Mouse (Mus musculus): ENCODE results near the gene Primpol. TPM values are rescaled to one million over a fixed set of nuclear protein-coding genes. Genes with fewer than 3 reads are reported as not detected.

The Primpol gene
- total RNA-seq (2021) = 1 to 10 TPM in 1 of 2 experiments, under 1 TPM in 1; 0.99 to 1.6 TPM
- long read RNA-seq, experiment 1, partial matches to known transcripts = 0 of 1 reads
- long read RNA-seq, experiment 1, other reads (novel, unspliced or antisense) = 1 of 1 reads
- long read RNA-seq, experiment 2, partial matches to known transcripts = 0 of 2 reads
- long read RNA-seq, experiment 2, other reads (novel, unspliced or antisense) = 2 of 2 reads

- intact Hi-C loops (cut with DNase I) = loop anchor here (5.0 kb wide), 1 partner anchor 60 kb away; no protein-coding TSS in a partner anchor
- DNase-seq = peak; percentile 92 to 94
Measured at GRCm38 (mm10) chr8:46616879-46617689, at the start of gene Primpol, which contains the start of gene Casp3. Gene Primpol (minus strand): TSS chr8:46617212. Gene Casp3 (plus strand): TSS chr8:46617291.

GRCm38 (mm10) chr8:46655919-46656318 lies 38.9 kb upstream of the Primpol start:
- intact Hi-C loops (cut with DNase I) = no loop called here
- DNase-seq = no peak

DNA sequence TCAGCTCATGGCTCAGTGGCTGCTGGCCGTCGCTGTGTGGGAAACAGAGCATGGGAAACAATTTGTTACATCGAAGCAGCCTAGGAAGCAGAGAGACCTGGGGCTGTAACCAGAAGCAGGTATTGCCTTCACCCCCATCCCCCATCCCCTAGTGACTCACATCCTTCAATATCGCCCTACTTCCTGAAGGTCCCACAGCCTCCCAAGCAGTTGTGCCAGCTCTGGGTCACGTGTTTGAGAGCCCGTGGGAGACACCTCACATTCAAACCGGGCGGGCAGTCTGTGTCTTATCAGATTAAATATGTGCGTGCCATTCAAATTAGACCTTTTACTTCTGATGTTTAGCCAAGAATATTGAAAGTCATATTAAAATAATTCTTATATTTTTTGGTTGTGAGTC lies 34.9 kb upstream of the Primpol start:
- intact Hi-C loops (cut with DNase I) = no loop called here
- DNase-seq = no peak

- intact Hi-C loops (cut with DNase I) = no loop called here
- no peak for DNase-seq
Measured at GRCm38 (mm10) chr8:46648421-46648820, 31.4 kb upstream of the Primpol start.

- no peak for DNase-seq
- intact Hi-C loops (cut with DNase I) = no loop called here
Measured at GRCm38 (mm10) chr8:46641272-46641671, 24.3 kb upstream of the Primpol start.

DNA sequence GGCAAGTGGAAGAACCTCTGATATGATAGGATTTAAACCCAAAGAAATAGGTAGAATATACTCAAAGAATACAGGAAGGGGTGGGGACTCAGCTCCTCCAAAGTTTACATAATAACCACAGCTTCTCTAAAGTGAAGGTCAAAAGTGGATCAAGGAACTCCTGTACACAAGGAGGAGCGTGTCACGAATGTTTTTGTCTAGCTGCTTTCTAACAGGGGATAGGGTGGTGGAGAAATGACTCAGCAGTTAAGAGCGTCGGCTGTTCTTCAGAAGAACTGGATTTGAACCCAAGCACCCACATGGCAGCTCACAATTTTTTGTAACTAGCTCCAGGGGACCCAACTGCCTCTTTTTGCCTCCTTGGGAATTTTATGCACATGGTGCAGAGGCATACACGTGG lies 22.8 kb upstream of the Primpol start:
- DNase-seq = no peak
- intact Hi-C loops (cut with DNase I) = no loop called here

DNA sequence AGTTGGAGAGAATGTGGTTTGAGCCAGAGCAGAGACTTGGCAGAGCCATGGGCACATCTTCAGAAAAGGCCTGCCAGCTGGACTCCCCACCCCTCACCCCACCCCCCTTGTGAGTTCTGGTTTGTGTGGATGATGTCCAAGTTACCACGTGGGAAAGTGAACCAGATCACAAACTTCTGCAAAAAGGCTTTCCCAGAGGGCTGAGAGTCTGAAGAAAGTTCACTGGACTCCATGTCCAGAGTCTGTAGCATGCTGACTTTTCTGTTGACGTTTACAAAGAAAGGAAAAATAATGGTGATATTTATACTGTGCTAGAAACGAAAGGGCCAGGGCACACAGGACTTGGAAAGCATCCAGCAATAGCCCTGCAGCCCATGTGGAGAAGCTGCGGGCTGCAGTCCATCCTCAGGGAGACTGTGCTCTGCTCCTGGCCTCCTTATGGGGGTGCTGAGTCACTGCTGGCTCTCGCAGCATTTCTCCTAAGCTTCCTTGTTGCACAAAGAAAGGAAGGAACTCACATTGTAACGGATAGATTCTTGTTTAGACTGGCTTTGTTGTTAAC lies 22.1 kb upstream of the Primpol start:
- intact Hi-C loops (cut with DNase I) = no loop called here
- peak; percentile 29 to 31 for DNase-seq

DNA sequence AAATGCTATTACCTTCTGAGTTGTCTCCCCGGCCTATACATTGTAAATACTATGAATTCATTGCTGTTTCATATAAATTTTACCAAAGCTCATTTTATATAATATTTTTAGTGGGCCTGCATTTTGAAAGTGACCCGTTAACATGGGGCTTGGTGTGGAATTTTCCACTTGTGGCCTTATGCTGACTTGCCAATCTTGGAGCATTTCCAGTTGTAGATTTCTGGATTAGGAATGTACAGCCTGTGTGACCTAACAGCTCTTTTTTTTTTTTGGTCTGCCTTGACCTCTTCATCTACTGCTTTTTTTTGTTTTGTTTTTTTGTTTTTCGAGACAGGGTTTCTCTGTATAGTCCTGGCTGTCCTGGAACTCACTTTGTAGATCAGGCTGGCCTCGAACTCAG lies 13.9 kb upstream of the Primpol start:
- DNase-seq = no peak
- intact Hi-C loops (cut with DNase I) = no loop called here

GRCm38 (mm10) chr8:46630422-46630821 lies 13.4 kb upstream of the Primpol start:
- intact Hi-C loops (cut with DNase I) = no loop called here
- DNase-seq = no peak

DNA sequence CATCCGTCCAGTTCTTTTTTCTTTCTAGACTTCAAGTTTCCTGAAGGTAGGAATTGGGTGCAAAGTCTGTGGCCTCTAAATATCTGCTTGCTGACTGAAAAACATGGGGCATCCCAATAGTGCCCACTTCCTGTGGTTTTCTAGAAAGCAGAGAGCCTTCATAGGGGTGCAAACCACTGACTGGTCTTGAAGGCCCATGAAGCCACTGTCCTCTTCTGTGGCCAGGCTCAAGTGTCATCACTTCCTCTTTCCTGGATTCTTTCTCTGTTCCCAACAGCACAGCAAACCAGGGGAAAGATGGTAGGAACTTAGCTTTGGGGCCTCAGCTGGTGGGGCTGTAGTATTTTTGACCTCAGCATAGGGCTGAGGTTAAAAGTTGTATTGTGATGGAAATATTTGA lies 11.6 kb upstream of the Primpol start:
- intact Hi-C loops (cut with DNase I) = no loop called here
- DNase-seq = no peak

DNA sequence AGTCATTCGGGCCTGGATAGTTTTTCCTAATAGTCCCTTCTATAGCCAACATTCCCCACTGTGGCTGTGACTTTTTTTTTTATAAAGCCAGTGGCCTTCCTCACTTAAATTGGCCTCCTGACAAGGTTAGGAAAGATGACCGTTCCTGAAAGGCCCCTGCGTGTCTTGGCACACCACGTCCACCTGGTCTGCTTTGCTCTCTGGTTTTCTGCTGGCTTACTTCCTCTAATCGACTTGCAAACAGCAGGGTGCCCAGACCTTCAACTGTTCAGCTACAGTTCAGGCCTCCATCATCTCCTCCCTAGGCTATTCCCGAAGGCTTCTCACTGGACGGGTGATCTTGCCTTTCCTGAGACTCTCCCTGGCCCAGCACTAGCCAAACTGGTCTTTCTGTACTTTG lies 10.9 kb upstream of the Primpol start:
- no peak for DNase-seq
- intact Hi-C loops (cut with DNase I) = no loop called here

- intact Hi-C loops (cut with DNase I) = no loop called here
- no peak for DNase-seq
Measured at GRCm38 (mm10) chr8:46626642-46627041, 9.6 kb upstream of the Primpol start.

DNA sequence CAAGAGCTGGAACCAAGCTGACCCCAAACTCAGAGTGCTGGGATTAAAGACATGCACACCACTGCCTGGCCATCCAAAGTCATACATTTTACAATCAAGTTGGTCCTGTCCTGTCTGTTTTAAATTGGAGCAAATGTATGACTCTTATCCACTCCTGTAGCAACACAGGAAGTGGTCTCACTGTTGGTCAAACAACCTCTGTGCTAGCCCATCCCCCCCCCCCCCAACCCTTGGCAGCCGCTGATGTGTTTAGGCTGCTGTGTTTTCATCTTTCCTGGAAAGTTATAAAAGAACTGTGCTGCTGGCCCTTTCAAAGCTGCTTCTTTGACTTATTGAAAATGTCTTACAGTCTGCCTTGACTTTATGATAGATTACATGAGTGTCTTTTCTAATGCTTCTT lies 8.2 kb upstream of the Primpol start:
- no peak for DNase-seq
- intact Hi-C loops (cut with DNase I) = no loop called here

- intact Hi-C loops (cut with DNase I) = no loop called here
- DNase-seq = no peak
Measured at GRCm38 (mm10) chr8:46622446-46623270, 5.6 kb upstream of the Primpol start.

GRCm38 (mm10) chr8:46618639-46619320 lies 1.8 kb upstream of the Primpol start:
- no peak for DNase-seq
- intact Hi-C loops (cut with DNase I) = loop anchor here (5.0 kb wide), 1 partner anchor 61 kb away; no protein-coding TSS in a partner anchor

DNA sequence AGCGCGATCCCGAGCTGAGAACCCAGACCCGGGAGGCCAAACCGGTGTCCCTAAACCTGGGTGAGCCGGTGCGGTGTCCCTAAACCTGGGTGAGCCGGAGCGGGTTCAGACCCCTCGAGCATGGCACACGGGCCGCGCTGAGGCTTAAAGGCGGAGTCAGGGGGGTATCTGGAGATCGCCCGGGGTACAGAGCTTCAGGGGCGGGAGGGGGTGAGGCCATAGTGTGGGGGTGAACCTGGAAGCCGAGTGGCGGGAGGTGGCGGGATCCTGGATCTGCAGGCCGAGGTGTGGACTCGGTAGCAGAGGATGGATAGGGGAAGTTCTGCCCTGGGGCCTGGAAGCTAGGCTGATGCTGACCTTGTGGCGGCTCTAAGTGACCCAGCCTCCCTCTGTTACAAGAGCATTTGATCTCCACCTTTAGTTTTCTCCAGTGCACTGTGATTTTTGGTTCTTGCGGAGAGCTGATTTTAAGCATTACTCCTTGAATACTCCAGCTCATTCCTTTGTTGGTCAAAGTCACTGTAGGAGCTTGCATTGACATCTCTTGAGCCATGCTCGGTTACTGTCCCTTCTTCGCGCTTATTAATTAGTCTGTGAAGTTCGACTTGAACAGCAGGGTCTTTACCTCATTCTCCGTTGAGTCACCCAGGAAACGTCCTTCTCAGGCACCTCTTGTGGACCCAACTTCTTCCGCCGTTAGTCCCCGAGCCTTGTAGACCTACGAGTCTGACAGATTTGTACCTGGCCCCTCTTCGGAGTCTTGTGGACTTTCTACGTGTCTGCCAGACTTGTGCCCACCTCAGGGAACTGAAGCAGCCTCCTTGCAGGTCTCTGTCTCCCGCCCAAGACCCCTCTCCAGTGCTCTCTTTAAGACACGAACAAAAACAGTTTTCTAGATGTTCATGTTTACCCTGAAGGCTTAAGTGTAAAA lies 943 bp upstream of the Primpol start:
- no peak for DNase-seq
- intact Hi-C loops (cut with DNase I) = loop anchor here (5.0 kb wide), 1 partner anchor 61 kb away; no protein-coding TSS in a partner anchor

DNA sequence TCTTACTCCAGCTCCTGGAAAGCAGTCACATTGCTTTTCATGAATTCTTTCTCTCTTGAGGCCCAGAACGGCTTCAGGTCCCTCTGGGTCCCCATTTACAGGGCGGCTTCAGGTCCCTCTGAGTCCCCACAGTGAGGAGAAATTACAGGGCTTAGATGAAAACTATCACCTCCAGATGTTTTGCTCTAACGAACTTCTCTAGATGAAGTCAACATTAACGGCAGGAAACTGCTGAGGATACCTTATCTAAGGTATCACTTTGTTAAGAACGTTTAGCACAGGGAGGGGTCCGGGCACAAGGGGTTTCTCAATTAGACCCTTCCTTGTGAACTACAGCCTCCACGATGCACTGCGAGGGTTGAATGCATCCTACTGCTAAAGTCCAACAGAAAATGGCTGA lies 1.1 kb downstream of the Primpol start:
- intact Hi-C loops (cut with DNase I) = loop anchor here (5.0 kb wide), 1 partner anchor 59 kb away; no protein-coding TSS in a partner anchor
- no peak for DNase-seq

GRCm38 (mm10) chr8:46613377-46613776 lies 3.6 kb downstream of the Primpol start:
- intact Hi-C loops (cut with DNase I) = no loop called here
- no peak for DNase-seq

- no peak for DNase-seq
- intact Hi-C loops (cut with DNase I) = no loop called here
Measured at GRCm38 (mm10) chr8:46612913-46613312, 4.1 kb downstream of the Primpol start.
